Mouse (Mus musculus): ENCODE results near the gene Ptprt.

- no peak for TF ChIP-seq RAD21 (IDR thresholded peaks at IDR 0.05; ENCODE audit: low read depth, low read length)
- TF ChIP-seq CTCF (conservative IDR thresholded peaks at IDR 0.05 in 1 of 2, IDR thresholded peaks at IDR 0.05 in 1 of 2; ENCODE audit: low read depth in 2 of 2, low read length in 2 of 2), result no peak
- no peak for TF ChIP-seq EP300 (IDR thresholded peaks at IDR 0.05; ENCODE audit: low read length)
- TF ChIP-seq SMC3 (IDR thresholded peaks at IDR 0.05; ENCODE audit: low read depth, low read length), result no peak
- no peak for TF ChIP-seq CHD2 (IDR thresholded peaks at IDR 0.05; ENCODE audit: low read length)
- no peak for TF ChIP-seq TCF12 (IDR thresholded peaks at IDR 0.05; ENCODE audit: low read depth, low read length)
- no peak for TF ChIP-seq GABPA (IDR thresholded peaks at IDR 0.05; ENCODE audit: insufficient replicate concordance, low read depth, low read length)
- no peak for TF ChIP-seq TBP (conservative IDR thresholded peaks at IDR 0.05; ENCODE audit: low read depth, low read length)
Observed at GRCm38 (mm10) chr2:162602721-162603120, 58.2 kb downstream of the Ptprt start.

All from CH12.LX (cell line).